Mouse (Mus musculus): ENCODE data around the gene Cdkal1.

- TF ChIP-seq CTCF (IDR thresholded peaks at IDR 0.05; ENCODE audit: low read depth) (no peak), EP300 (IDR thresholded peaks at IDR 0.05; ENCODE audit: low read depth) (no peak)
Observed at GRCm38 (mm10) chr13:29752061-29752460, 103.4 kb downstream of the Cdkal1 start.

All from liver, embryonic 14.5 days (tissue).